Mouse (Mus musculus) CH12.LX (cell line): ENCODE data around the gene Acsl6.

Source experiments
- CTCF ChIP-seq, 2 experiments: IDR thresholded peaks in 1 of 2; conservative IDR thresholded peaks in 1 of 2; 2 replicates each; pipeline ENCODE4 v1.5.1; 2011 to 2012; ENCODE audit warnings: low read depth in 2 of 2, low read length in 2 of 2, improper control_type of control experiment in 1 of 2, inconsistent platforms in 1 of 2, mild to moderate bottlenecking in 1 of 2, moderate library complexity in 1 of 2
- ELF1 ChIP-seq: IDR thresholded peaks from 2 replicates; pipeline ENCODE4 v1.6.1; 2014; ENCODE audit warnings: low read depth, mild to moderate bottlenecking, inconsistent platforms, low read length, improper control_type of control experiment
- ETS1 ChIP-seq: conservative IDR thresholded peaks from 2 replicates; pipeline ENCODE4 v1.6.1; 2012; ENCODE audit warnings: low read depth, mild to moderate bottlenecking, inconsistent platforms, low read length, improper control_type of control experiment, moderate library complexity
- POLR2A ChIP-seq: IDR thresholded peaks from 2 replicates; pipeline ENCODE4 v1.6.1; 2011; ENCODE audit warnings: low read depth, mild to moderate bottlenecking, improper control_type of control experiment, low read length
- TBP ChIP-seq: conservative IDR thresholded peaks from 2 replicates; pipeline ENCODE4 v1.6.1; 2011; ENCODE audit warnings: low read depth, low read length, improper control_type of control experiment
- USF2 ChIP-seq: conservative IDR thresholded peaks from 2 replicates; pipeline ENCODE4 v1.6.1; 2011; ENCODE audit warnings: low read depth, low read length, improper control_type of control experiment

DNA sequence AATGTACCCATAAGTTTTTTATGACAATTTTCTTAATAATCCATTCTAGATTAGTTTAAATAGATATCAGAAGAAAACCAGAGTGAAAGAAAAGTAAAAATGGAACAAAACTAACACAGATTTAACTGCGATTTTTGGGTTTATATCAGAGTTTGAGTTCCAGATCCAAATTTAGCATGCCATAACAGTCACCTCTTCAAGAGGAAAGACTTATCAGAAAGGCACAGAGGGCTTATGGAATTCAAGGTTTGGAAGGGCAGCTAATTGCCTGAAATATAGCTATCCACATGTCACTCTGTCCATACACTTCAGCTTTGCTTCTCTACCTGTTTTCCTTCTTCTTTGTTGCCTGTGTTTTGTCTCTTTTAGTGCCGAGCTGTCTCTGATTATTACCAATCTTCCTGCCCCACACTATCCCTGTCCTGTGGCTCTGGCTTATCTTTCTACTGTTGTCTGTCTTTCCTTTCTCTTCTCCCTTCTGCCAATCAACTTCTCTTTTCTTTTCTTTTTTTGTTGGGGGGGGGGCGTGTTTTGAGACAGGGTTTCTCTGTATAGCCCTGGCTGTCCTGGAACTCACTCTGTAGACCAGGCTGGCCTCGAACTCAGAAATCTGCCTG, 103.4 kb downstream of the Acsl6 start:
- TF ChIP-seq CTCF (conservative IDR thresholded peaks at IDR 0.05 in 1 of 2, IDR thresholded peaks at IDR 0.05 in 1 of 2; ENCODE audit: low read depth in 2 of 2, low read length in 2 of 2) (no peak), TBP (no peak), ETS1 (no peak), USF2 (no peak), ELF1 (no peak), POLR2A (no peak)
